Mouse (Mus musculus) liver, embryonic 14.5 days (tissue): ENCODE measurements around the gene Slco1a5. TPM values are rescaled to one million over a fixed set of nuclear protein-coding genes. Genes with fewer than 3 reads are reported as not detected.

Source experiments
- ATAC-seq: fragments of 200-750 bp; cut with Nextera tagmentation; 2 replicates; pipeline ENCODE4 v1.8.0; 2017; ENCODE audit warnings: moderate number of reproducible peaks, mild to moderate bottlenecking, moderate library complexity; ENCODE audit not compliant: insufficient read depth
- DNase-seq, 3 experiments: peaks; one replicate each; pipeline ENCODE4 v3.0.0-alpha.2; 2012 to 2013; ENCODE audit warnings: low read depth in 3 of 3, low spot score in 3 of 3
- H3K27ac ChIP-seq: fragments of 300-500 bp; sonication (generic); 2 replicates; pipeline ENCODE4 v1.5.1; 2014; ENCODE audit warnings: moderate library complexity, mild to moderate bottlenecking, control low read depth, inconsistent platforms
- H3K27me3 ChIP-seq: fragments of 300-500 bp; sonication (generic); 2 replicates; pipeline ENCODE4 v1.6.1; 2014; ENCODE audit warnings: mild to moderate bottlenecking, low read length, moderate library complexity; ENCODE audit not compliant: control insufficient read depth, insufficient read depth
- H3K36me3 ChIP-seq: fragments of 300-500 bp; sonication (generic); replicated peaks from 2 replicates; pipeline ENCODE4 v1.6.1; 2014; ENCODE audit warnings: low read depth; ENCODE audit not compliant: control insufficient read depth, insufficient read depth
- H3K4me1 ChIP-seq, 2 experiments: fragments of 200-500 bp in 1 of 2; fragments of 300-500 bp in 1 of 2; sonication (generic) in 1 of 2; replicated peaks; 2 replicates each; pipeline ENCODE4 v1.6.1; 2012 to 2014; ENCODE audit warnings: antibody characterized with exemption in 1 of 2, inconsistent platforms in 1 of 2, low read length in 1 of 2; ENCODE audit not compliant: control insufficient read depth in 2 of 2, insufficient read depth in 2 of 2
- H3K4me2 ChIP-seq: fragments of 300-500 bp; sonication (generic); 2 replicates; pipeline ENCODE4 v1.6.1; 2014; ENCODE audit warnings: low read depth, mild to moderate bottlenecking, control low read depth, moderate library complexity
- H3K4me3 ChIP-seq, 2 experiments: fragments of 200-500 bp in 1 of 2; fragments of 300-500 bp in 1 of 2; sonication (generic) in 1 of 2; 2 replicates each; pipeline ENCODE4 v1.5.1; 2012 to 2014; ENCODE audit warnings: low read depth in 2 of 2, low read length in 2 of 2, mild to moderate bottlenecking in 2 of 2, control low read depth in 1 of 2, inconsistent platforms in 1 of 2, moderate library complexity in 1 of 2; ENCODE audit not compliant: insufficient read depth in 1 of 2
- H3K9ac ChIP-seq: fragments of 300-500 bp; sonication (generic); replicated peaks from 2 replicates; pipeline ENCODE4 v1.6.1; 2014; ENCODE audit warnings: mild to moderate bottlenecking, control low read depth, moderate library complexity
- H3K9me3 ChIP-seq: fragments of 300-500 bp; sonication (generic); 2 replicates; pipeline ENCODE4 v1.6.1; 2016; ENCODE audit warnings: low read length, mixed read lengths; ENCODE audit not compliant: control insufficient read depth
- CTCF ChIP-seq: IDR thresholded peaks from 2 replicates; pipeline ENCODE4 v1.5.1; 2016; ENCODE audit warnings: antibody characterized with exemption, low read depth, control low read depth
- EP300 ChIP-seq: IDR thresholded peaks from 2 replicates; pipeline ENCODE4 v1.6.1; 2016; ENCODE audit warnings: antibody characterized with exemption, low read depth
- WGBS: fragments of 180-500 bp; shearing (Covaris S2); extraction: QIAGEN DNeasy Blood & Tissue Kit; methylation state at CpG from one replicate; pipeline ENCODE4 v1.1.7; 2014; ENCODE audit not compliant: insufficient replicate concordance; 5-methylcytosine and 5-hydroxymethylcytosine counted together
- polyA plus RNA-seq, 2 experiments: library from polyadenylated mRNA; depleted of rRNA in 1 of 2; stranded (reverse) in 1 of 2; unstranded in 1 of 2; fragments of >200 nt; fragmentation: Nextera tagmentation in 1 of 2; extraction: Ambion mirVana in 1 of 2; gene quantifications; 2 replicates each; pipeline versions ENCODE4 v1.2.1 to v1.2.3; 2012 to 2014

The Slco1a5 gene
- polyA plus RNA-seq, 2 experiments = not detected

GRCm38 (mm10) chr6:142338961-142339360 lies 16.2 kb upstream of the Slco1a5 start:
- TF ChIP-seq CTCF (no peak), EP300 (no peak)
- 40% methylated on average over 2 of the region's 2 CpGs for WGBS
- Histone ChIP-seq H3K4me3 (no peak overlapping the region), H3K9me3 (no peaks in the 10 kb centered on the region), H3K27ac (no peak overlapping the region), H3K4me1 (no peaks in the 10 kb centered on the region), H3K9ac (no peak overlapping the region), H3K27me3 (no peaks in the 10 kb centered on the region), H3K4me2 (no peak overlapping the region), H3K36me3 (no peaks in the 10 kb centered on the region)
- DNase-seq = no peak
- no peak for ATAC-seq

- H3K9me3 ChIP-seq = no peaks in the 10 kb centered on the region
- no peak for TF ChIP-seq CTCF
- TF ChIP-seq EP300 = no peak
- WGBS = 28% methylated on average over 1 of the region's 1 CpGs
- ATAC-seq (no peak), DNase-seq (no peak)
- H3K36me3 ChIP-seq = no peaks in the 10 kb centered on the region
- no peaks in the 10 kb centered on the region for H3K27me3 ChIP-seq
- H3K4me3 ChIP-seq = no peak overlapping the region
- no peak overlapping the region for H3K27ac ChIP-seq
- H3K9ac ChIP-seq = no peak overlapping the region
- H3K4me1 ChIP-seq = no peaks in the 10 kb centered on the region
- H3K4me2 ChIP-seq = no peak overlapping the region
These were observed 6.4 kb upstream of the Slco1a5 start for GRCm38 (mm10) chr6:142329201-142329600.

- no peak for ATAC-seq
- TF ChIP-seq EP300 (no peak), CTCF (peak; percentile 44)
- WGBS = 48% methylated on average over 3 of the region's 3 CpGs
These were observed 3.8 kb upstream of the Slco1a5 start for GRCm38 (mm10) chr6:142326598-142326997.

GRCm38 (mm10) chr6:142317106-142317505 lies 5.7 kb downstream of the Slco1a5 start:
- TF ChIP-seq EP300 (no peak), CTCF (no peak)
- Histone ChIP-seq H3K4me2 (no peak overlapping the region), H3K9ac (no peak overlapping the region), H3K27me3 (no peaks in the 10 kb centered on the region), H3K9me3 (no peaks in the 10 kb centered on the region), H3K4me1 (no peaks in the 10 kb centered on the region), H3K27ac (no peak overlapping the region), H3K4me3 (no peak overlapping the region), H3K36me3 (no peaks in the 10 kb centered on the region)
- no peak for DNase-seq
- no peak for ATAC-seq

More at GRCm38 (mm10) chr6:142326598-142326997, 3.8 kb upstream of the Slco1a5 start:
- Histone ChIP-seq H3K4me2 (no peak overlapping the region), H3K9me3 (no peaks in the 10 kb centered on the region), H3K27ac (no peak overlapping the region), H3K36me3 (no peaks in the 10 kb centered on the region), H3K4me1 (no peaks in the 10 kb centered on the region), H3K4me3 (no peak overlapping the region), H3K27me3 (no peaks in the 10 kb centered on the region), H3K9ac (no peak overlapping the region)
- no peak for DNase-seq

GRCm38 (mm10) chr6:142314285-142314684 lies 8.5 kb downstream of the Slco1a5 start:
- no peak overlapping the region for H3K9ac ChIP-seq
- H3K4me1 ChIP-seq = no peaks in the 10 kb centered on the region
- TF ChIP-seq EP300 (no peak), CTCF (no peak)
- H3K9me3 ChIP-seq = peaks cover 3% of the 10 kb centered on the region
- H3K4me3 ChIP-seq = no peak overlapping the region
- no peak overlapping the region for H3K4me2 ChIP-seq
- H3K36me3 ChIP-seq = no peaks in the 10 kb centered on the region
- H3K27me3 ChIP-seq = no peaks in the 10 kb centered on the region
- ATAC-seq (no peak), DNase-seq (no peak)
- no peak overlapping the region for H3K27ac ChIP-seq
- WGBS = 52% methylated on average over 5 of the region's 5 CpGs

- DNase-seq (no peak), ATAC-seq (no peak)
- Histone ChIP-seq H3K36me3 (no peaks in the 10 kb centered on the region), H3K4me1 (no peaks in the 10 kb centered on the region), H3K4me3 (no peak overlapping the region), H3K27me3 (no peaks in the 10 kb centered on the region), H3K4me2 (no peak overlapping the region), H3K9me3 (peaks cover 3% of the 10 kb centered on the region), H3K27ac (no peak overlapping the region), H3K9ac (no peak overlapping the region)
- no peak for TF ChIP-seq CTCF
- TF ChIP-seq EP300 = no peak
These were observed 17.7 kb downstream of the Slco1a5 start for GRCm38 (mm10) chr6:142305076-142305475.
